Mouse (Mus musculus) lung, postnatal 36 days (tissue): ENCODE measurements around the gene Bmf.

Experiments
- DNase-seq: peaks from one replicate; pipeline ENCODE4 v3.0.0; 2022; ENCODE audit warnings: mixed read lengths

The Bmf gene

DNA sequence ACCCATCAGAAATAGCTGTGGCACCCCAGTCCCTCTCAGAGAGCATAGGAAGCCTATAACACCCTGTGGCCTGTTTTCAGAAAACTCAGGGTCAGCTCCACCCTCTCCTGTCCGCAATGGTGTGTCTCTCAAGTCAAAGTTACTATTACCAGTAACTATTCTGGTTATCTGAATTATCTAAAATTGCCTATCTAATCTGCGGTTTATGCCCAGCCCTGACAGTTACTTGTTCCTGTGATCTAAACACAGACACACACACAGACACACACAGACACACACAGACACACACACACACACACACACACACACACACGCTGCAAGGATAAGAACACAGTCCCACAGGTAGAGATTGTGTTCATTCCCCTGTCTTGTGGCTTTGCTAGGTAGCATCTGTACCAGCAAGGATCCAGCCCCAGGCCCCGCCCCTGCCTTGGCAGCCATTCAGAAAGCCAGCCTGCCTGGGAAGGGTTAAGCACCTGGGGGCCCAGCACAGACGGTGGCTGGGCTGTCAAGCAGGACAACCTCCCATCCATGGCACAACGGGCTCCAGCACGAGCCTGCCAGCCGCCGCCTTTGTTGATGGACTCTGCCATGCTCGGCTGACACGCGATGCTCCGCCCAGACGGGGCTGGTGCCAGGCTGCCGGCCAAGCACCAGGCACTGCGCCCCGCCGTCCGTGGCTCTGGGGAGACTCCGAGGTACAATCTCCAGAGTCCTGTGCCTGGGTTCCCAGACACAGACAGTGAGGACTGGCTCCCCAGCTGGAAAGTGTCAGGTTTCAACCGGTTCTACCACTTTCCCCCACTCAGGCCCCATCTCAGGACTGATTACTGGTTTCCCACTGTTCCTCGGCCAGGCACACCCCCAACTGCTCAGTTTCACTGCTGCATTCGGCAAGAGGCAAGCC, 5.3 kb downstream of the Bmf start:
- peak; percentile 92 for DNase-seq

GRCm38 (mm10) chr2:118542971-118543573, 6.4 kb downstream of the Bmf start:
- peak; percentile 27 for DNase-seq

- DNase-seq: no peak
Measured at GRCm38 (mm10) chr2:118541716-118542115, 7.8 kb downstream of the Bmf start.

GRCm38 (mm10) chr2:118540691-118541117, 8.8 kb downstream of the Bmf start:
- peak; percentile 83 for DNase-seq

- peak; percentile 64 for DNase-seq
Measured at GRCm38 (mm10) chr2:118539881-118540516, 9.5 kb downstream of the Bmf start.

DNA sequence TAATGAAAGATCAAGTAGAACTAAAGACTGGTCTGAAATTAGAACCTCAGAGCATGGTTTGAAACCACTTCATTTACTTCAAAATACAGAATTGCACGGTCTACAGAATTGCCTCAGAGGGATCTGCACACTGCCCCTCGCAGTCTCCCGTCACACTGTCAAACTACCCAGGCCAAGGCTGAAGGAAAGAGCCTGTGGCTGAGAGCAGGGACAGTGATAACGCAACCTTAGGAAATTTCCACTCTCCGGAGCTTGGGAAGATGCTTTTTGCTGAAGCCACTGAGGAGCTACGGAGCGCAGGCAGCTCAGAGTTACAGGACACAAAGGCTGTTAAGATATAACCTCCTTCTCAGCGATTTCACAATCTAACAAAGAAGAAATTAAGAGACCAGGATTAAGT, 10.4 kb downstream of the Bmf start:
- DNase-seq: no peak

GRCm38 (mm10) chr2:118537226-118537625, 12.3 kb downstream of the Bmf start:
- peak; percentile 51 for DNase-seq

DNA sequence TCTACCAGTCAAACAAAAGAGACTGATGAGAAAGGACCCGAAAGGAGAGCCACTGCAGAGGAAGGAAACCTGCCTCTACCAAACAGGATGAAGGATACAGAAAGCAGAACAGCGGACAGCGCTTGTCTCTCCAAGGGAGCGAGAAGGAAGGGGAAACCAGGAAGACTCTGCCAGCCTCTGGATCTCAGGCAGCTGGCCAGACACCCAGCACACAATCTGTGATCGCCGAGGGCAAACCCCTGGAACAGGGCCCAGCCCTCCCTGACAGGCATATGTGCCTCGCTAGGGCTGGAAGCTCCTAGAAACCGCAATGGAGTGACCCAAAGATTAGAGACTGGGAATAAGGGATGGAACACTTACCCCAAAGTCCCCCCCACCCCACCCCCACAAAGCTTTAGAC, 12.9 kb downstream of the Bmf start:
- DNase-seq: peak; percentile 77

DNA sequence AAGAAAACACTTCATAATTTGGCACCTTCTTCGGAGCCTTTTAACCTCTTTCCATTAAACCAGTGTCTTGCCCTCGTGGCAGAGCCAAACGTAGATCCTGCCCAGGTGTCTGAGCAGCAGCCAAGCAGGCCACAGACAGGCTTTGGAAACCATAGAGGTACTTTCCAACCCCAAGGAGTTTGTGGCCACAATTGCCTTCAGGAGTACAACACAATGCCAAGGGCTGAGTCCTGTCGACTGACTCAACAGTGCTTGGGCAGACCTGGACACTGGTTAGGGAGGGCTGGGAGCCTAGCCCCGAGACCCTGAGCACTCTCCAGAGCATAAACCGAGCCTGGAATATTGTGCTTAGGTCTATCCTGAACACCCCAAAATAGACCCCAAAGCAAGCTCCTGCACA, 13.4 kb downstream of the Bmf start:
- DNase-seq: no peak

DNA sequence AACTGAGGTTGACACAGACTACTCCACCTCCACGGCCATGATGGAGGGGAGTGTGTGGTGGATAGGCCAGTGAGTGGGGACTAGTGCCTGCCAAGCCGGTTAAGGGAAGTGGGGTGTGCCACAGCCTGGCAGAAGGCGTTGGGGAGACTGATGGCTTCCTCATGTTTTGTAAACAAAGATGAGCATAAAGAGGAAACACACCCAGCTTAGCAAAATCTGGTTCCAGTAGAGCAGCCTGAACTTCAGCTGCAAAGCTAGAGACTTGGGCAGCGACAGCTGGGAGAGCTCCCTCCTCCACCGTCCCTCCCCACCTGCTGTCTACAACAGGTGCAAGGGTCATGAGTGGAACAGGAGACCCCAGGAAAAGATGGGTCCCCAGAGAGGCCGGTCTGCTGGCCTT, 15.5 kb downstream of the Bmf start:
- peak; percentile 76 for DNase-seq

- peak; percentile 65 for DNase-seq
Measured at GRCm38 (mm10) chr2:118532855-118533675, 16.4 kb downstream of the Bmf start.

- DNase-seq: peak; percentile 57
Measured at GRCm38 (mm10) chr2:118532401-118532800, 17.1 kb downstream of the Bmf start.

GRCm38 (mm10) chr2:118529466-118530181, 19.9 kb downstream of the Bmf start:
- peak; percentile 83 for DNase-seq

DNA sequence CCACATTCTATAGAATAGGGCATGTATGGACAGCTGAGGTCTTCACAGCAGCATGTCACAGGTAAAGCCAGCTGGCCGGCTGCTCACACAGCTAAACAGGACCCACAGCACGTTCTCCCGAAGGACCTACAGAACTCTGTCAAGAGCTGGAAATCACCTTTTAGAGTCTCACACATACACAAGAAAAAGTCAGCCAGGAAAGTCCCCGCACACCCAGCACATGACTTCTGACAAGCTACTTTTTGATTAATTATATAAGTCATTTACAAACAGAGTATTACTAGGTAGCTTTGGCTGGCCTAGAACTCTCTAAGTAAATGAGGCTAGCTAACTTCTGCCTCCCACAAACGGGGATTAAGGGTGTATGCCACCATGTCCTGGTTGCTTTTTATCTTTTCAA, 22.9 kb downstream of the Bmf start:
- no peak for DNase-seq

- DNase-seq: no peak
Measured at GRCm38 (mm10) chr2:118524811-118525210, 24.7 kb downstream of the Bmf start.

- no peak for DNase-seq
Measured at GRCm38 (mm10) chr2:118523163-118523730, 26.2 kb downstream of the Bmf start.

- DNase-seq: peak; percentile 76
Measured at GRCm38 (mm10) chr2:118522265-118522664, 27.2 kb downstream of the Bmf start.

- peak; percentile 84 for DNase-seq
Measured at GRCm38 (mm10) chr2:118520042-118520933, 29.2 kb downstream of the Bmf start.

DNA sequence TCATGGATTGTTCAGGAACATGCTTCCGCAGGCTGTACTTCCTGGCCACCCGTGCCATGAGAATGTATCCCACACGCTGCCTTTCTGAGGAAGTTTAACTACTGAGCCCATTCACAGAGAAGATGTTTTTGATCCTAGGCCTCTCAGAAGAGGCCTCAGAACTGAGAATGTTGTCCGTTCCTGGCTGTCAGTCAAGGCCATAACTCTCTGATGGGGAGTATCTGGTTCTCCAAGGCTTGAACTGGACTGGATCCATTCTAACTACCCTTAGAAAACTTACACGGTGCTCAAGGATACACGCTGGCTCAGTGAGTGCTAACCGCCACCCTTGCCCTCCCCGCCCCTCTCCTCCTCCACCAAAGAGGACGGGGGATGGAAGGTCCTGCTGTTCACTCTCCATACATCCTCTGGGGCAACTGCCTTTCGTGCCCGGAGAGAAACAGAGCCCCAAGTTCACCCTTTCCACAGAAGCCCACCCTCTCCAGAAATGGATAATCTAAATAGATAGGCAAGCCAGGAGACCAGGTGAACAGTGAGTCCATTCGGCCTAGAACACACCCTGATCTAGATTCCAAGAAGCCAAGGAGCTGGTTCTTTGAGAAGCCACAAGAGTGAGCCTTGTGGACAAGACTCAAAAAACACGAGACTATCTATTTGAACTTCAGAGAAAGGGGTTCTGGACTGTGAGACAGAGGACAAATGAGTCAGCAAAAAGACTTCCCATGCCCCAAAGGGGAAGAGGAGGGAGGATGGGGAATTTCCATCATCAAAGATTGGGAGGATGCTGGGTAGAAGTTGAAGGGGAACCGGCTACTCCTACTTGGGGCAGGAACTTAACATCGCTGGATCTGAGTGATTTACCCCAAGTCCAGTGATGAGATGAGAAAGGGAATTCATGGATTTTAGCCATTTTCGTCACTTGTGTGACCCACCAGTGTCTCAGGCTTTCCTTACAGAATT, 36.8 kb downstream of the Bmf start:
- no peak for DNase-seq
